Mouse (Mus musculus): ENCODE measurements around the gene Ino80e.
"Not testable (repeated sequence)": the region's sequence is repeated elsewhere in the genome, so short reads cannot be mapped to it uniquely, and the experiment has no call there.

The Ino80e gene

DNA sequence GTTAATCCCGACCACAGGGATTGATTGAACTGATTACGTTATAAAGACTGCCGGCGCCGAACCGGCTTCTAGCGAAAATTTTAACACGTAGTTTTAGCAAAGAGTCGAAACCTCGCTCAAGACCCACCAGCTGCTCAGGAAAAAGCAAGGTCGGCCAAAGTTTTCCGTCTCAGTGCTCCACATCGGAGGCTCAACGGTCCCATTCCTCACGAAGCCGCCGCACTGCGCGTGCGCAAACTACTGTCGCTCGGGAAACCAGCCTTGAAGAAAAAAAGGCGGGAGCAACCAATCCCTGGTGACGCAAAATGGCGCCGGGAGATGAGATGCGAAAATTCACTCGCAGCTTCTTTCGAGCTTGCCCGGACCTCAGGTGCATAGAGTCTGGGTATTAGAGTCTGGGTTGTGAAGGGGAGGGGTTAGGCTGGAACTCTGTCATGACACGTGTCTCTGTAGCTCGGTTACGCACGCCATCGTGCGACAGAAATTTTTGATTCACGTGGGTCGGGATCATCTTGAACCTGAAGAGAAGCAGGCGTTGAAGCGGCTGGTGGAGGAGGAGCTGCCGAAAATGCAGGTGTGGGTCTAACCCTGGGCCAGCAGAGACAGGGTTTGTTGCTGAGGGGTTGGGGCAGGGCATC lies at the start of gene Ino80e:
Ino80e (minus strand) TSS at position 231 of the 638 bp plus-strand sequence.
- DNase-seq (ENCODE audit: low spot score in 2 of 2): peak; percentile 88 to 94

DNA sequence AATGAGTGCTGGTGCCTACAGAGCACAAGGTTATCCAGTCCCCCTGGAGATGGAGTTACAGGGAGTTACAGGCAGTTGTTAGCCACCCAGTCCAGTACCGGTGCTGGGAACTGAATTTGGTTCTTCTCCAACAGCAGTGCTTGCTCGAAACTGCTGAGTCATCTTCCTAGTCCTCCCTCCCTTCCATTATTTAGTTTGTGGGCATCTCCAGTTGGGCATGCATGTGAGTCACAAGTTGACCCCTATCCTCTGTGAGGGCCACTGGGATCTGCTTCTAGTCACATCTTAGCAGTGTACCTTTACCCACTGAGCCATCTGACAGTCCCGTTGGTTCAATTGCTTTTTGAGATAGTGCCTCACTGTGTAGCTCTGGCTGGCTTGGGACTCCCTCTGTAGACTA lies 43.4 kb upstream of the Ino80e start:
- DNase-seq (ENCODE audit: low spot score in 2 of 2): no peak

DNA sequence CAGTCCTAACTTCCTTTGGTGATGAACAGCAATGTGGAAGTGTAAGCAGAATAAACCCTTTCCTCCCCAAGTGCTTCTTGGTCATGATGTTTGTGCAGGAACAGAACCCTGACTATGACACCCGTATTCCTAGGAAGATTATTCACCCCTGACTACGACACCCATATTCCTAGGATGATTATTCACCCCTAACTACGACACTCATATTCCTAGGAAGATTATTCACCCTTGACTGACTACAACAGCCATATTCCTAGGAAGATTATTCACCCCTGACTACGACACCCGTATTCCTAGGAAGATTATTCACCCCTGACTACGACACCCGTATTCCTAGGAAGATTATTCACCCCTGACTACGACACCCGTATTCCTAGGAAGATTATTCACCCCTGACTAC lies 37.6 kb upstream of the Ino80e start:
- DNase-seq (ENCODE audit: low spot score in 2 of 2): not testable (repeated sequence)

DNA sequence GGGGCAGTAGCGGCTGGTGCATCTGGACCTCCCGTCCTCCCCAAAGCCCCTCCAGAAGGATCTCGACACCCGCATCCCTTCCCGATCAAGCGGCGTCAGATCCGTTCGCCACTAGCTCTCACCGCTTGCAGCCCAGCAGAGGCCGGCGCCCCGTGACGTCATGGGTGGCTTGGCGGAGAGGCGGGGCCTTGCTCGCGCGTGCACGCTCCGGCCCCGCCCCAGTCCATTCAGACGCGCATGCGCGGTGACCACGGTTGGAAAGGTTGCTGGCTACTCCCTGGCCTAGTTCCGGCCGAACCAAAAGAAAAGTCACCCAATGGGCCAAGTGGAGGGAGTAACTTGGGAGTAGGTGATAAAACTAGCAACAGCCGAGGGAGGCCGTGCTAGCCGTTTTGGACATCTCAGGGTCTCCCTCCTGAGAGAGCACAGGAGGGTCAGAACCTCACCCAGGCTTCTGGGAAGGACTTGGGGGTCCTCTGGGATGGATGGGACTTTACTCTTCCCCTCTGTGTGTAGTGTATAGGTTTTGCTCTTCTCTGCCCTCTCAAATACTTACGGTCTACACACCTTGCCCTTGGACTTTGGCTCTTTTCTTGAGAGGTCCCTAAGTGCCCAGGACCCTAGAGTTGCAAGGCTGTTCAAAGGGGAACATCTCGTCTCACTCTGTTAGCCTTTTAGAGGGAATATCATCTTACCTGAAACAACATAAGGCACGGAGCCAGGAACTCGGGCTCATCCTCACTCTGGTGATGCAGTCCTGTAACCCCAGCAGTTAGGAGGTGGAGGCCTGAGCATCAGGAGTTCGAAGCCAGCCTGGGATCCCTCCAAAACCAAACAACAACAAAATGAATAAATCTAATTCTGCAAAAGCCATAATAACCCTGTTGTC lies 36.2 kb upstream of the Ino80e start:
- peak; percentile 97 to 99 for DNase-seq (ENCODE audit: low spot score in 2 of 2)

DNA sequence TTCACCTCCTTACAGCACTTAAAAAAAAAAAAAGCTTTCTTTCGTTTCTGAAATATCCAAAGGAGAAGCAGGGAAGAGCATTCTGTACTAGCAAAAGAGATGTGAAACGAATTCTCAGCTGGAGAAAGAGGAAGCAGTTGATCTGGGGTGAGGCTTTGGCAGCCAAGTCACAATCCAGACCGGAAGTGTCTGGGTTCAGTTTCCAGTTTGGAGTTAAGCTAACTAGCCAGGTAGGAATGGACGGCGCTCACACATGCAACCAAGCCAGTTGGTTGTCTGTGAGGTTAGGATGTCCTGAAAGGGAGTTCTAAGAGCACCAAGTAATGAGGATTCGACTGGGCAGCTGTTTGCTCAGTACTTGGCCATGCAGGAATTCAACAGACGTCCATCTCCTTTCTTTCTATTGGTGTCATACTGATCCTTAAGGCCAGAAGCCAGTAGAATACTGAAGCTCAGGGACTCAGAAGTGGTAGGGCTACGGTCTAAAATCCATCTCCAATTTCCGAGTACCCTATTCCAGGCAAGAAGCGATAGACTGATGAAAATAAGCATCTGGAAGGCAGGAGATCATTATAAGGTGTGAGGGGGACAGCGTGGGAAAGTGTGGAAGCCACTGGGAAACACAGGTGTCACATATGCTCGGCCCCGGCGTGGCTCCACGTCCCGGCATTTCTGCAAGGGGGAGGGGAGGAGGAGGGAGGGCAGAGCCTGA lies 35.4 kb upstream of the Ino80e start:
- DNase-seq (ENCODE audit: low spot score in 2 of 2): no peak

DNA sequence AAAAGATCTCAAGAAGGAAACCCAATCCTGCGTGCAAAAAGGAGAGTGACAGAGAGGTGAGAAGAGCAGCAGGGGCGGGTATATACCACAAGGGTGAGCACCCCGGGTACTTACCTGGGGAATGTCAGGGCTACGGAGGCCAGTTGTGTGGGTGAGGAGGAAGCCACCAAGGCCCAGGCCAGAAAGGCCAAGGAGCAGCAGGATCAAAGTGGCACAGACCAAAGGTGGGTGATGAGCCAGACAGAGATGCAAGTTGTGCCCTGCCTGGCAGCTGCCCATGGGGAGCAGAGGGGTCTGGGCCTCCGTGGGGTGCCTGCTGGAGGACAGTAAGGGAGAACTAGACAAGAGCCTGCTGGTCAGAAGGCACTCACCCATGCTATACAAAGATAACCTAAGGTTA lies 34.7 kb upstream of the Ino80e start:
- DNase-seq (ENCODE audit: low spot score in 2 of 2): no peak

DNA sequence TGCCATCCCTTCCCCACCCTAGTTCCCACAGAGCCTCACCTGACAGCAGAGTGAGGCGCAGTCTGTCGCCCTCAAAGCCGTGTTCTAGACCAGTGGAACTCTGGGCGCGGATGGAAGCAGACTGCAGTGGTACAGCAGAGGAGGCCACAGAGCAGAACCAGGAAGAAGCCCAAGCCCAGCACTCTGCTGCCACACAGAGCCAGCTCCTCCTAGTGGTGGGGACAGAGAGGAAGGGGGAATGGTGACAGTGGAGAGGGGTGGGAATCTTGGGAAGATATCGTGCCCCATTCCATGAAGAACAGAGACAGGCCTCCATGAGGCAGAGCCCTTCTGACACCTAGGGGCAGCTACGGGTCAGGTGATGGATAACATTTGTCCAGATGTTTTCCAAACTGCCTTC lies 26.7 kb upstream of the Ino80e start:
- DNase-seq (ENCODE audit: low spot score in 2 of 2): no peak

DNA sequence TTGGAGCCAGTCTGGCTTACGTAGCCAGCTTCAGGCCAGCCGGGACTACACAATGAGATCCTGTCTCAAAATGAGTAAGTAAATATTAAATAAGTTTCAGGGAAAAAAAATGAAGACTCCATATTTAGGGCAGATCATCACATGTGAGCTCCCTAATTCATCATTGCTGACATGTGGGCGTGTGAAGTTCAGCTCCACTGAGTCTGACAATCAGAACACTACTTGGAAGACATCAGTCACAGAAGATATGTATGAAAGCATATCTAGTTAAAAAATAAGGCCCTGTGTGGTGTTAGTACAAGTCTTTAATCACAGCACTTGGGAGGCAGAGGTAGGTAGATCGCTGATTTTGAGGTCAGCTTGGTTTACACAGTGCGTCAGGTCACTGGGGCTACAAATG lies 25.1 kb upstream of the Ino80e start:
- DNase-seq (ENCODE audit: low spot score in 2 of 2): no peak

DNA sequence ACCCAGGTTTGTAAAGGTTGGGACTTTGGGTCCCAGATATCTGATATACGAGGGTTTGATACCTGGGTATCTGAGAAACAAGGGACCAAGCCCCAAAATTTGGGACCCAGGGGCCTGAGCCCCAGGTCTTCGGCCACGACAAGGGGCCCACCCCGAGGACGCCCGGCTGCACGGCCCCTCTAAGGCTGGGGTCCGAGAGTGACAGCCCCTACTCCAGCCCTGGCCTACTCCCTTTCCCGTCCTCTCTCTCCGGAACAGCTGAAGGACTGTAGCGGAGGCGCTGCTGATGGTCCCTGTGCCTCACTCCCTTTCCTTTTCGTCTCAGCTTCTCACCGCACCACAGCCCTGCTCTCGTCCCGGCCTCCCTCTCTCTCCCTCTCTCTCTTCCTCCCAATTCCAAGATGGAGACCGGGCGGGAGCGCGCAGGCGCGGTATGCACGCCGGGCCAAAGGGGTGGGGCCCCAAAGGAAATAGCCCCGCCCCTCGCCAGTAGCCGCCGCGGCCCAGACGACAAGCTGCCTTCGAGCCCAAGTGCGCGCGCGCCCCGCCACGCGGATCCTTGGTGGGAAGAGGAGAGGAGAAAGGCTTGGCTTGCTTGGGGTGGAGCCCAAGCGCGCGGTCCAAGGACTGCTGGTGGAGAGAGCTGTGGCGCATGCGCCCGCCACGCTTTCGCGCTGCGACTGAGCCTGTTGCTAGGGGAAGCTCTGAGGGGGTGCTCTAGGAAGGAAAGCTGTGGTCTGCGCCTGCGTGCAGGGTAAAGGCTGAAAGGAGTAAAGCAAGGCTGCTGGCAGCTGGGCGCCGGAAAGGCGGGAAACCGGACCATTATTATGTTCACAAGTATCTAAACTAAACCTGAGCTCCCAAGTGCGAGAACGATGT lies 22.3 kb upstream of the Ino80e start, which contains the start of gene Taok2:
Taok2 (minus strand) TSS at position 418 of the 879 bp plus-strand sequence.
- DNase-seq (ENCODE audit: low spot score in 2 of 2): peak; percentile 97 to 99

DNA sequence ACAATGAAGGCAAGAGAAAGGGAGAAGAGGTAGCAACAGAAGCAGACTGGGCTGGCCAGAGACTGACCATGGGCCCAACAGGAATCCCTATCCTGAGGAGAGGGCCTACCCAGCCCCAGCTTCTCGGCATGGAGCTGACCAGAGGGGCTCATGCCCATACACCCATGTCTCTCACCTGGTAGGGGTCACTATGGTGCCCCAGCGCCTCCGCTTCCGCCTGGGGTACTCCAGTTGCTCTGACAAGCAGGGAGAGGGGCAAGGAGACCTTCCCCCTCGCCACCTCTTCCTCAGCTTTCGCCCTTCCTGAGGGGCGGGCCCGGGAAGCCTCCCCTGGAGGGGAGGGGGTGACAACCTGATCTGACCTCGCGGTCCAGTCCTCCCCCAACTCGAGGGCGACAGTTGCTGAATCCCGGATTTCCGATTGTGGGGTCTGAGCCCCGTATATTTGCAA lies 21.6 kb upstream of the Ino80e start:
- DNase-seq (ENCODE audit: low spot score in 2 of 2): no peak

DNA sequence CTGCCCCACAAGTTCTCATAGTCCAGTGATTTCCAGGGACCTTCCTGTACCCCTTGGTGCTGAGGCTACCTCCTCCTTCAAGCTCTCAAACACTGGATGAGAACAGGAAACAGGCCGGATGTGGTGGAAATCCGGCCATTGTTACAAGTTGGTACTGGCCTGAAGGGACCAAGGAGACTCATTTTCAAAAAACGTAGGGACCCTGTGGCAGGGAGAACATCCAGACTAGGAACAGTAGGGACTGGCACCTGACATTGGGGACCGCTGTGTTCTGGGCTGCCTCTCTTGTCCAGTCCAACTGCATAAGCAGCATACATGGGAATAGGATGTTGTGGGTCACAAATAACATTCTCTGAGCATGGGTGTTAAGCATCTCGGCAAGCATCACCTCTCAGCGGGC lies 18.9 kb upstream of the Ino80e start:
- DNase-seq (ENCODE audit: low spot score in 2 of 2): no peak

DNA sequence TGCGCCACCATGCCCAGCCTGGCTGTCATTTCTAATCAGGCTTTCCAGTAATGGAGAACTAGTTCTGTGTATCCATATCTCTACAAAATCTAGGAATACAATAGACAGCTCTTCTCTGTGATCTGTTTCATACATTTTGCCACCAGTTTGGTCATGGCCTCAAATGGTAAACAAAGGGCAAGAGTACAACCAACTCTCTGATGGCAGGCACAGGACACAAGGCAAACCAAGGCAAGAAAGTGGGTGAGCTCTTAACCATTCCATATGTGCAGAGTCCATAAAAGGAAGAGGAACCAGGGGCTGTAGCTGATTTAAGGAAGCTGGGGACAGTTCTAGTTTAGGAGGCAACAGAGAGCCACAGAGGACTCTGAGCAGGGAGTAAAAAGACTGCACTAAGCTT lies 15.1 kb upstream of the Ino80e start:
- DNase-seq (ENCODE audit: low spot score in 2 of 2): no peak

DNA sequence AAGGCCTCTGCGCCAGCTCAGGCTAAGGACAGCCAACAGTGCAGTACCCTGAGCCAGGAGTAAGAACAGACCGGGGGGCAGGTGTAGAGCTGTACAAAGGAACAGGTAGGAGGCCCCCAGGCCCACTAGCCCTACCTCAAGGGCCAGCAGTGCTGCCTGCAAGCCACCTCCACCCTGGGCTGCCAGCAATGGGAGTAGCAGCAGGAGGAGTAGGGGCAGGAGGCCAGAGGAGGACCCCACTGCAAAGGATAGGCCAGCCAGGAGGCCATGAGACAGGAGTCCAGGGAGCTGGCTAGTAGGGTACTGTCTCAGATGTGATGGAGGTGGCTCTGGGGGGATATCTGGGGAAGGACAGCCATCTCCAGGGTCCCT lies 8.3 kb upstream of the Ino80e start:
- DNase-seq (ENCODE audit: low spot score in 2 of 2): no peak

DNA sequence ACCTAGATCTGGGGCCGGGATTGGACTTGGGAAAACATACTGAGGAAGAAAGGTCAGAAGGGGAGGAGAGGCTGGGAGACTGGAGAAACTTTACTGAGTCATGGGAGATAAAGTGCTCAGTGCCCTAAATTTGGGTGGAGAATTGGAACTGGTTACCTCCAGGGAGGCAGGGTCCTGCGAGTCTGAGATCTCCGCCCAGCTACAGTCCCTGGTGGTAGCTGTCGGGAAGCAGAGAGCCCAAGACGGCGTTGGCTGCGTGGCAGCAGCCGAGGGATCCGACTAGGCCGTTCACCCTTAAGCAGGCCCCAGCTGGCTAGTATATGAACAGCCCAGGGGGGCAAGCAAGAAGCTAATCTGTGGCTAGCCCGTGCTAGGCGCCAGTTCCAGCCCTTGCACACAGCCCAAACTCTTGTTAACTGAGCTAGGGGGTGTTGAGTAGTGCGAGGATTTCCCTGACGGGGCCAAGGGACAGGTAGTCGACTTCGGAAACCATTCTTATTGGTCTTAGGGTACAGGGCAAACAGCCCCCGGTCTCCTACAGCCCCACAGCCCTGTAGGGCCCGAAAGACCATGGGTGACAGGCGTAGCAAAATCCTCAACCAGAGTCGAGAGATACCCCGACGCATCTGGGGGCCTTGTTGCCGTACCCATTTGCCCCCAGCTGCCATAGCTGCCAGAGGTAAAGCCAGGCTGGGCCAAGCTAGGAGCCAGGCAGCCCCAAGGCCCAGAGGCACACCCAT lies 7.8 kb upstream of the Ino80e start:
- no peak for DNase-seq (ENCODE audit: low spot score in 2 of 2)

DNA sequence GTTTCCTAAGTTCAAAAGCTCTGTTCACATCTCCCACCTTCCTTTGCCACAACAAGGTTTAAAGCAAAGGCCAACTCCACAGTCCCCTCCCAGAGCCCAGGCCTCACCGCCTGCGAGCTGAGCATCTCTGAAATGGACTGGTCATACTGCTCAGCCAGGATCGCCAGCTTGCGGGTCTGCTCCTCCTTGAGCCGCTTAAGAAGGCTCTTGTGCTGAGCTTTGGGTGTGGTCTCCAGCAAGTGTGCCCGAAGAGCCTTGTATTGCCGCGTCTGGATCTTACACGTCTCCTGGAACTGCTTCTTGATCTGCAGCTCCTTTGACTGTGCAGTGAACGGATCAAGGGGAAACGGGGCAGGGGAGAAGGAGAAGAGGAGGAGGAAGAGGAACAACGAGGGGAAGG lies 5.8 kb upstream of the Ino80e start:
- DNase-seq (ENCODE audit: low spot score in 2 of 2): no peak

DNA sequence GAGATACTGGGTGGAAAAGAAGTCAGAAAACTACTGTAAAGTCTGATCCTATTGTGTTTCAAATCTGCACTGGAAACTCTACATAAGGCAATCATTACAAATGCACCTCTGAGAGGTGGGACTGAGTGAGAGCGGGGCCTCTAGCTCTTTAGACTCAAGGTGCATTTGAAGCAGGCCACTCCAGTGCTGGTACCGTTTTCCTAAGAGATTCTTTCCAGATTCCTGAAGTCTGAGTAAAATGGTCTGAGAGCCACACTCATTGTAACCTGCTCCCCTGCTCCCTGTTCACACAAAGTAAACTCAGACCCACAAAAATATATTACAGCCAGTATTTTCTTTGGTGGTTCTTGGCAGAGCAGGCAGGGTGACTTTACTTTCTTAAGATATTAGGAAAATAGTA lies 5.4 kb upstream of the Ino80e start:
- no peak for DNase-seq (ENCODE audit: low spot score in 2 of 2)

DNA sequence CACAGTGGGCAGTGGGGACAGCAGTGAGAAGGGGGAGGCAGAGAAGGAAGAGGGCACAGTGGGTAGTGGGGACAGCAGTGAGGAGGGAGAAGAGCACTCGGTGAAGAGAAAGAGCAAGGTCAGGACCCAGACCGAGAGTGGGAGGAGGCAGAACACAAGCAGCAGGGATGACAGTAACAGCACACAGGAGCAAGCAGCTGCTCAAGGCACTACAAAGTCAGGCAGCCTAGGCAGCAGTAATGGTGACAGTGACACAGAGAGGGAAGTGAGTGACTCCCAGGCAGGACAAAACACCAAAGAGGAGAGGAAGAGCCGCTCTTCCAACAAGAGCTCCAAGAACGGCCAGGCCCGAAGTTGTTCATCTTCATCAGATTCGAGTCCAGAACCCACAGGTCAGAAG lies 1.6 kb upstream of the Ino80e start:
- DNase-seq (ENCODE audit: low spot score in 2 of 2): no peak

DNA sequence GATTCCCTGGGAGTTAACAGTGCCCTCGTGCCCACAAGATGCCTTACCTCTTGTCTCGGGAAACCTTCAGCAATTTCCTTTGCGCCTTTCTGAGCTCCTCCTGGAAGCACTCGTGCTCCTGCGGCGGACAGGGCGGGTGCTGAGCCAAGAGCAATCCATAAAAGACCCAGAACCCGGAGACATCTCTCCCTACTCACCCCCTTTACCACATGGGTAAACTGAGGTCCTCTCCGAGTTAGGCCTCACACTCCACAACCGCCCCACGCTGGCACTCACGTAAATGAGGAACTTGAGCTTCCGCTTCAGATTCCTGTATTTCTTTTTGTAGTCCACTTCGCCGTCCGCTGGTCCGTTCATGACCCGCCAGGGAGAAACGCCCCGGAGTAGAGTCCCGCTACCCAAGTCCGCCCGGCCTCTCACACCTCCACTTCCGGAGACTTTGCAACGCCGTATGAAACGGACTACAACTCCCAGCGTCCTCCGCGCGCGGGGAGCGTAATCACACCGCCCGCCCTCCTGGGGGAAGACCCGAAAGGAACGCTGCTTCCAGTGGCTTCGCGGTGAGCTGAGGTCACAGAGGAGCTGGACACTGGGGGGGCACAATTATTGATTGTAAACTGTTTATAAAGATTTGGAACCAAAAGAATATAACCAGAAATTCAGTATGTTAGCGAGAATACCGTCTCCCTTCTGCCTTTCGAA lies 597 bp downstream of the Ino80e start, which contains the start of gene Hirip3:
Hirip3 (plus strand) TSS at position 544 of the 702 bp plus-strand sequence.
- DNase-seq (ENCODE audit: low spot score in 2 of 2): peak; percentile 90 to 94

DNA sequence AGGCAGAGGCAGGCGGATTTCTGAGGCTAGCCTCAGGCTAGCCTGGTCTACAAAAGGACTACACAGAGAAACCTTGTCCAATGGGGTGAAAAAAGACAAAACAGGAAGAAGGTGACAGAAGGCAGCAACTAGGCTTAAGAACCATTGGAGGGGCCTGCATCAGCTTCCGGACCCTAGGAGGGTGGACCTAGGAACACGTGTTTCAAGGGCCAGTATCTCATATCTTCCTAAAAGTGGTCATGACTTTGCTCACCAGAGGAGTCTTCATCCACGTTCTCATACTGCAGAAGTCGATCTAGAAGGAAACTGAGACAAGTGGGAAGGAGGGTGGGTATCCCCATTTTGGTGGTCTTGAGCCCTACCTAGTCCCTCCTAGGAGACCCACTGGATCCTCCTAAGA lies 1.2 kb downstream of the Ino80e start:
- no peak for DNase-seq (ENCODE audit: low spot score in 2 of 2)
